Mouse (Mus musculus): ENCODE data around the gene Fbxl21. TPM values are rescaled to one million over a fixed set of nuclear protein-coding genes. Genes with fewer than 3 reads are reported as not detected.

Gene Fbxl21
- total RNA-seq, 4 experiments from 2014 or later = 6.4 to 10.3 (median 8.0) TPM

- no peak for DNase-seq (ENCODE audit: low spot score in 2 of 2)
These were observed 58.2 kb downstream of the Fbxl21 start for GRCm38 (mm10) chr13:56580450-56580849.

- no peak for DNase-seq (ENCODE audit: low spot score in 2 of 2)
These were observed 59.2 kb downstream of the Fbxl21 start for GRCm38 (mm10) chr13:56581512-56581911.

- peak; percentile 44 to 48 for DNase-seq (ENCODE audit: low spot score in 2 of 2)
These were observed 59.7 kb downstream of the Fbxl21 start for GRCm38 (mm10) chr13:56581961-56582434.

- no peak for DNase-seq (ENCODE audit: low spot score in 2 of 2)
These were observed 60.4 kb downstream of the Fbxl21 start for GRCm38 (mm10) chr13:56582720-56583119.

GRCm38 (mm10) chr13:56586046-56586445 is 63.8 kb downstream of the Fbxl21 start:
- no peak for DNase-seq (ENCODE audit: low spot score in 2 of 2)

Other genes starting within 250 kb of the Fbxl21 start
- 100 to 1,000 TPM; 120 to 148 (median 129) TPM for gene Cxcl14, start 225.9 kb upstream of the Fbxl21 start, total RNA-seq (2022)
- gene Gm3045, start 95.9 kb upstream of the Fbxl21 start, total RNA-seq (2022) = not detected
- gene Slc25a48, start 84.1 kb upstream of the Fbxl21 start, total RNA-seq (2022) = under 1 TPM; 0.09 to 0.25 (median 0.16) TPM
- not detected for gene Il9, start 40.2 kb upstream of the Fbxl21 start, total RNA-seq (2022)
- not detected for gene Lect2, start 26.0 kb downstream of the Fbxl21 start, total RNA-seq (2022)
- 1 to 10 TPM; 4.6 to 5.2 (median 4.8) TPM for gene Tgfbi, start 87.1 kb downstream of the Fbxl21 start, total RNA-seq (2022)
- gene Smad5, start 180.5 kb downstream of the Fbxl21 start, total RNA-seq (2022) = 10 to 100 TPM; 27.1 to 28.8 (median 27.7) TPM
- 1 to 10 TPM; 1.1 to 1.4 (median 1.2) TPM for gene Gm45623, start 231.4 kb downstream of the Fbxl21 start, total RNA-seq (2022)

Data from layer of hippocampus, adult 8-10 months (tissue).